Mouse (Mus musculus) olfactory bulb, adult 2 months (tissue): ENCODE data around the gene Mtg1.

Source experiments
- CTCF ChIP-seq: fragments of 200-500 bp; IDR thresholded peaks from 2 replicates; pipeline ENCODE4 v1.5.1; 2012; ENCODE audit warnings: low read depth, mild to moderate bottlenecking, low read length, moderate library complexity; ENCODE audit not compliant: insufficient read depth
- POLR2A ChIP-seq: fragments of 200-500 bp; IDR thresholded peaks from 2 replicates; pipeline ENCODE4 v1.6.1; 2012; ENCODE audit warnings: mild to moderate bottlenecking, low read depth, low read length, moderate library complexity; ENCODE audit not compliant: insufficient read depth

GRCm38 (mm10) chr7:140101498-140101897, 35.9 kb upstream of the Mtg1 start:
- no peak for TF ChIP-seq CTCF
- no peak for TF ChIP-seq POLR2A
